Mouse (Mus musculus) heart, postnatal 0 days (tissue): ENCODE results near the gene Cwc27. TPM values are rescaled to one million over a fixed set of nuclear protein-coding genes. Genes with fewer than 3 reads are reported as not detected.
A peak's percentile ranks its signal among the peaks of the same experiment; 100 is the strongest.

Experiments
- ATAC-seq: fragments of 200-750 bp; cut with Nextera tagmentation; 2 replicates; pipeline ENCODE4 v1.8.0; 2017; ENCODE audit warnings: low read depth, moderate number of reproducible peaks, moderate library complexity; ENCODE audit not compliant: insufficient read depth
- DNase-seq: peaks from one replicate; pipeline ENCODE4 v3.0.0-alpha.2; 2016; ENCODE audit warnings: low spot score
- H3K27ac ChIP-seq: fragments of 300-500 bp; sonication (generic); 2 replicates; pipeline ENCODE4 v1.5.1; 2014; ENCODE audit warnings: low read depth, mild to moderate bottlenecking
- H3K27me3 ChIP-seq: fragments of 300-500 bp; sonication (generic); 2 replicates; pipeline ENCODE4 v1.6.1; 2014; ENCODE audit warnings: low read length, mixed read lengths; ENCODE audit not compliant: control insufficient read depth, insufficient read depth
- H3K36me3 ChIP-seq: fragments of 300-500 bp; sonication (generic); replicated peaks from 2 replicates; pipeline ENCODE4 v1.6.1; 2014; ENCODE audit warnings: low read length, mixed read lengths; ENCODE audit not compliant: control insufficient read depth, insufficient read depth
- H3K4me1 ChIP-seq: fragments of 300-500 bp; sonication (generic); 2 replicates; pipeline ENCODE4 v1.6.1; 2014; ENCODE audit warnings: antibody characterized with exemption; ENCODE audit not compliant: control insufficient read depth, insufficient read depth
- H3K4me2 ChIP-seq: fragments of 300-500 bp; sonication (generic); 2 replicates; pipeline ENCODE4 v1.6.1; 2014; ENCODE audit warnings: low read depth, mild to moderate bottlenecking, low read length, moderate library complexity
- H3K4me3 ChIP-seq: fragments of 300-500 bp; sonication (generic); 2 replicates; pipeline ENCODE4 v1.5.1; 2014; ENCODE audit warnings: low read depth, low read length
- H3K9ac ChIP-seq: fragments of 300-500 bp; sonication (generic); replicated peaks from 2 replicates; pipeline ENCODE4 v1.6.1; 2014; ENCODE audit warnings: low read depth, low read length, mixed read lengths
- H3K9me3 ChIP-seq: fragments of 300-500 bp; sonication (generic); replicated peaks from 2 replicates; pipeline ENCODE4 v1.6.1; 2016; ENCODE audit warnings: low read length; ENCODE audit not compliant: control insufficient read depth
- CTCF ChIP-seq: IDR thresholded peaks from 2 replicates; pipeline ENCODE4 v1.5.1; 2016; ENCODE audit warnings: antibody characterized with exemption, control low read depth, low read depth
- EP300 ChIP-seq: IDR thresholded peaks from 2 replicates; pipeline ENCODE4 v1.6.1; 2016; ENCODE audit warnings: antibody characterized with exemption, low read depth
- WGBS: fragments of 180-500 bp; shearing (Covaris S2); extraction: QIAGEN DNeasy Blood & Tissue Kit; methylation state at CpG from one replicate; pipeline ENCODE4 v1.1.7; 2014; 5-methylcytosine and 5-hydroxymethylcytosine counted together
- polyA plus RNA-seq: library from polyadenylated mRNA; unstranded; fragments of >200 nt; fragmentation: Nextera tagmentation; extraction: Ambion mirVana; gene quantifications from 2 replicates; pipeline ENCODE4 v1.2.1, GENCODE M21; 2015
- total RNA-seq: library from RNA; depleted of rRNA; stranded (reverse); fragments of >200 nt; gene quantifications from 2 replicates; pipeline ENCODE4 v1.2.3, GENCODE M21; 2014; ENCODE audit warnings: low replicate concordance

Gene Cwc27
- total and polyA plus RNA-seq, 2 experiments from 2014 or later, result 21.4 to 26.5 TPM

DNA sequence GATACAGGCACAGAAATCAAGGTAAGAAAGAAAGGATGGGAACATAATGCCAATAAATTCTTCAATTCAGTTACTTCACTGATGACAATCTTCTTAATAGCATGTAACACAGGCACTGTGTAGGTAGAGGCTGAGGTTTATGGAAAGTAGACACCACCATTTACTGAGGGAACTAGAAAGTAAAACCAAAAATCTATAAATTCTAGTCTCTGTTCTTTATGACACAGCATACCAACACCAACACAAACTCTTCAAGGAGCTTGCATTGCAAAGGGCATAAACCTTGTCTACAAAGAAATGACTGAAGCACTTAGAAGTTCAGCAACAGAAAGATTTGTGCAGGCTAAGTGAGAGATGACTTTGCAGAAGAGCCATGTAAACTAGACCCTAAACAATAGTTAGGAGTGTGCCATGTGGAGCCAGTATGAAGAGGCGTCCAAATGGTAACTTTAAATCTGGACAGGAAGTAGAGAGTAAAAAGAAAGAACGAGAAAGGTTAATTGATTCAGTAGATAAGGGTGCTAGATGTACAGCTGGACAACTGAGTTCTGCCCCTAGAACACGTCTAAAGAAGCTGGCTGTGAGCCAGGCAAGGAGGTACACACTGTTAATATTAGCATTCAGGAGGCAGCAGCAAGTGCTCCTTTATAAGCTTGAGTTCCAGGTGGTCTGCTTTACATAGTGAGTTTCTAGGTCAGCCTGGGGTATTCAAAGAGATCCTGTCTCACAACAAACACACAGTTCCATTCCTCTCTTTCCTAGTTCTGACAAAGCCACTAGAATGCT, 87.5 kb downstream of the Cwc27 start:
- no peak for ATAC-seq
- Histone ChIP-seq H3K36me3 (0 out of 2 replicates have a peak, but pooled peaks cover 6% of the 10 kb centered on the region), H3K27ac (no peak overlapping the region), H3K9ac (no peak overlapping the region), H3K9me3 (no peaks in the 10 kb centered on the region), H3K4me1 (0 out of 2 replicates have a peak, but pooled peaks cover 5% of the 10 kb centered on the region), H3K27me3 (no peaks in the 10 kb centered on the region), H3K4me2 (no peak overlapping the region), H3K4me3 (no peak overlapping the region)
- TF ChIP-seq EP300 (no peak), CTCF (no peak)
- 36% methylated on average over 3 of the region's 3 CpGs for WGBS
- no peak for DNase-seq

DNA sequence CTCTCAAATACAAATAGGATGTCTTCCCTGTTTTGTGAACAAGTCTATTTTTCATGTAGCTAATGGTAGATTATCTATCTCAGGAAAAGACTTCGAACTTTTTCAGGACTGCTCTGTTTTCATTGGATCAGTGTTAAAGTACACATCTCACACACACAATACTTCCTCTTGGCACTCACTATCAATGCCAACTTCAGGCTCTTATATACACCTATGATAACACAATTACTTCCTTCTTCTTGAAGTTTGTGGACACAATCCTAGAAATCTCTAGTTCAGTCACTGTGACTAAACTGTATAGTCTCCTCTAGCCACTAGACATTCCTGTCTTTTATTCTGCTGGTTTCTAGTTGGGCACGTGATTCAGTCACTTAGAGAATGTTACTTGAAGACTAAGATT, 89.3 kb downstream of the Cwc27 start:
- TF ChIP-seq CTCF (no peak), EP300 (no peak)
- WGBS, result 67% methylated on average over 2 of the region's 2 CpGs
- ATAC-seq, result no peak

DNA sequence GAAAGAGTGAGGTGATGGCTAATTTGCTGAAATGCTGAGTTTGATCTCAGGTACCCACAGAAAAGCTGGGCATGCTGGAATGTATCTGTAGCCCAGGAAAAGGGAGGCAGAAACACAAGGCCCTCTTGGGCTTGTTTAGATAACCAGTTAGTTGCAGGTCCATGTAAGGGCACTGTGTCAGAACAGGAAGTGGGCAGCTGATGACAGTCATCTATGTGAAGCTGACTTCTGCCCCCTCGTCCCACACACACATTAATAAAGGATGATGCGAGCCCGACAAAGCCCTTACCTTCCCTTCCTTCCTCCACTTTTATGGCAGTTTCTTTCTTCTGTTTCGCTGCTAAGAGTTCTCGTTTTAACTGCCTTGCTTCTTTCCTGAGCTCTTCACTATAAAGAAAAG, 96.8 kb downstream of the Cwc27 start:
- Histone ChIP-seq H3K9me3 (no peaks in the 10 kb centered on the region), H3K27ac (no peak overlapping the region), H3K27me3 (no peaks in the 10 kb centered on the region), H3K36me3 (0 out of 2 replicates have a peak, but pooled peaks cover 6% of the 10 kb centered on the region), H3K9ac (no peak overlapping the region), H3K4me1 (no peaks in the 10 kb centered on the region), H3K4me2 (no peak overlapping the region), H3K4me3 (no peak overlapping the region)
- DNase-seq (no peak), ATAC-seq (0 out of 2 replicates have a peak, but pooled peaks have one; percentile 44)
- TF ChIP-seq CTCF (no peak), EP300 (no peak)
- 31% methylated on average over 5 of the region's 5 CpGs for WGBS

More for the DNA sequence above, 89.3 kb downstream of the Cwc27 start:
- H3K27ac ChIP-seq, result no peak overlapping the region
- 0 out of 2 replicates have a peak, but pooled peaks cover 5% of the 10 kb centered on the region for H3K4me1 ChIP-seq
- H3K4me3 ChIP-seq, result no peak overlapping the region
- no peaks in the 10 kb centered on the region for H3K9me3 ChIP-seq
- H3K27me3 ChIP-seq, result no peaks in the 10 kb centered on the region
- H3K36me3 ChIP-seq, result 0 out of 2 replicates have a peak, but pooled peaks cover 6% of the 10 kb centered on the region
- H3K4me2 ChIP-seq, result no peak overlapping the region
- H3K9ac ChIP-seq, result no peak overlapping the region
- DNase-seq, result no peak

DNA sequence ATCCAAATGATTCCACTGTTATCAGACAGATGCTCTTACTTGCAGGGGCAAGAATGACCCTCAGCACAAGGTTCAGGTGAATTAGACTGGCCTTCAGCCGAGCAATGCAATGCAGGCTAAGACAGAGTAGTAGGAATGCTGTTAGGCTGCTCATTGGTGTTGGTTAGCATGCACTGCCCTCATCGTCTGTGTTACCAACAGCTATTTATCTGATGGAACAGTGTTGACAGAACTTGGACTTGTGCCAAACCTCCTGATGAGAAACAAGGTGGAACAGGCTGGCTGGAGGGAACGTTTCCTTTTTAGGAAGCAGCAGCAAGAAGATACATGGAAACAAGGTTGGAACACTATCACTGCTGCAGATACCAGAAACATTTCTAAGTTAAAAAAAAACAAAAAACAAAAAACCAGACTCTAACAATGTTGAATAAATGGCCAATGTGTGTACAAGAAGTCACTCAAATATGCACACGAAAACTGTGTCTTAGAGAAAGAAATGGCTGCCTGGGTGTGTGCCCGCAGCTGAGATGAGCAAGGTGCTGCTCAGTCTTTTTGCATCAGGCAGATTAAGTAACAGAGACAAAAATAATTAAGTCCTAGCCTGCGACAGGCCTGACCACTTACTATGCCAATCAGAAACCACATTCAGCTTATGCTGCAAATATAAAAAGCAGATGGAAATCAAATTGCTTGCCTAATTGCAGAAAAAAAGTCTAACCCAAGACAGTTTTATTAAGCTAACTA, 122.2 kb downstream of the Cwc27 start:
- no peak overlapping the region for H3K4me2 ChIP-seq
- peaks cover 10% of the 10 kb centered on the region; the same call in 1 of the 2 replicates for H3K4me1 ChIP-seq
- WGBS, result 22% methylated on average over 6 of the region's 6 CpGs
- no peak overlapping the region for H3K4me3 ChIP-seq
- H3K9me3 ChIP-seq, result no peaks in the 10 kb centered on the region
- H3K36me3 ChIP-seq, result no peaks in the 10 kb centered on the region
- H3K27me3 ChIP-seq, result no peaks in the 10 kb centered on the region
- peak overlapping the region; percentile 94 for H3K27ac ChIP-seq
- TF ChIP-seq CTCF (no peak), EP300 (peak; percentile 95)
- H3K9ac ChIP-seq, result no peak overlapping the region
- DNase-seq, result peak; percentile 95
- peak; percentile 94 for ATAC-seq

DNA sequence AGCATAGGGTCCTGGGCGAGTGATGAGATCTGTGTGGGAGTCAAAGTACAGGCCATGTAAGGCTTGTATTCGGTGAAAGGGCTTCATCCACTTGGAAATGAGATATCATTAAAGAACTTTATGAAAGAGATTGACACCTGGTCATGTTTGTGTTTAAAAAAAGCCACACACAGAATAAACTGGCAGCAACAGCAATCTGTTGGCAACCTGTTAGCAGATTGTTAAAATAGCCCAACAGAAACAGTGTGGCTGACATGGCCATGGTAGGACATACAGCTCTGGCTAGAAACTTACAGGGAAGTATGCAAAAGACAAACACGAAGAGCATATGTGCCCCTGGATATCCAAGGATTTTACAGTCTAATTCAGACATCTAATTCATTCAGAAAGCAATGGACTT, 124.2 kb downstream of the Cwc27 start:
- no peak overlapping the region for H3K9ac ChIP-seq
- H3K4me3 ChIP-seq, result no peak overlapping the region
- no peaks in the 10 kb centered on the region for H3K27me3 ChIP-seq
- H3K4me1 ChIP-seq, result peaks cover 15% of the 10 kb centered on the region; the same call in 1 of the 2 replicates
- ATAC-seq (peak; percentile 67), DNase-seq (peak; percentile 74)
- H3K4me2 ChIP-seq, result no peak overlapping the region
- TF ChIP-seq EP300 (0 out of 2 replicates have a peak, but pooled peaks have one; percentile 34), CTCF (no peak)
- peak overlapping the region; percentile 79 for H3K27ac ChIP-seq
- H3K36me3 ChIP-seq, result no peaks in the 10 kb centered on the region
- H3K9me3 ChIP-seq, result no peaks in the 10 kb centered on the region
- WGBS, result 49% methylated on average over 3 of the region's 3 CpGs
